Mouse (Mus musculus) CH12.LX (cell line): ENCODE results near the gene Ncf2.

Experiments used
- CTCF ChIP-seq, 2 experiments: IDR thresholded peaks in 1 of 2; conservative IDR thresholded peaks in 1 of 2; 2 replicates each; pipeline ENCODE4 v1.5.1; 2011 to 2012; ENCODE audit warnings: low read depth in 2 of 2, low read length in 2 of 2, improper control_type of control experiment in 1 of 2, inconsistent platforms in 1 of 2, mild to moderate bottlenecking in 1 of 2, moderate library complexity in 1 of 2
- ELF1 ChIP-seq: IDR thresholded peaks from 2 replicates; pipeline ENCODE4 v1.6.1; 2014; ENCODE audit warnings: low read depth, mild to moderate bottlenecking, inconsistent platforms, low read length, improper control_type of control experiment
- EP300 ChIP-seq: IDR thresholded peaks from 2 replicates; pipeline ENCODE4 v1.6.1; 2011; ENCODE audit warnings: low read length, improper control_type of control experiment
- JUND ChIP-seq: conservative IDR thresholded peaks from 2 replicates; pipeline ENCODE4 v1.6.1; 2011; ENCODE audit warnings: low read depth, low read length, improper control_type of control experiment
- MAFK ChIP-seq: IDR thresholded peaks from 2 replicates; pipeline ENCODE4 v1.6.1; 2011; ENCODE audit warnings: low read length, improper control_type of control experiment; ENCODE audit not compliant: insufficient replicate concordance
- MAZ ChIP-seq: IDR thresholded peaks from 2 replicates; pipeline ENCODE4 v1.6.1; 2012; ENCODE audit warnings: low read depth, mild to moderate bottlenecking, inconsistent platforms, low read length, improper control_type of control experiment, moderate library complexity
- MYC ChIP-seq: IDR thresholded peaks from 2 replicates; pipeline ENCODE4 v1.6.1; 2011; ENCODE audit warnings: low read depth, mild to moderate bottlenecking, improper control_type of control experiment, low read length
- NRF1 ChIP-seq: IDR thresholded peaks from 2 replicates; pipeline ENCODE4 v1.6.1; 2014; ENCODE audit warnings: low read depth, mild to moderate bottlenecking, inconsistent platforms, low read length, improper control_type of control experiment, moderate library complexity
- UBTF ChIP-seq: IDR thresholded peaks from 2 replicates; pipeline ENCODE4 v1.6.1; 2012; ENCODE audit warnings: low read depth, mild to moderate bottlenecking, inconsistent platforms, low read length, improper control_type of control experiment, moderate library complexity
- USF1 ChIP-seq: IDR thresholded peaks from 2 replicates; pipeline ENCODE4 v1.6.1; 2014; ENCODE audit warnings: low read depth, mild to moderate bottlenecking, inconsistent platforms, low read length, improper control_type of control experiment

- TF ChIP-seq CTCF (conservative IDR thresholded peaks at IDR 0.05 in 1 of 2, IDR thresholded peaks at IDR 0.05 in 1 of 2; ENCODE audit: low read depth in 2 of 2, low read length in 2 of 2): no peak
- TF ChIP-seq USF1: no peak
- no peak for TF ChIP-seq EP300
- TF ChIP-seq JUND: no peak
- no peak for TF ChIP-seq NRF1
- TF ChIP-seq ELF1: no peak
- no peak for TF ChIP-seq UBTF
- no peak for TF ChIP-seq MAFK
- TF ChIP-seq MYC: no peak
- TF ChIP-seq MAZ: no peak
These were observed 46.9 kb downstream of the Ncf2 start for GRCm38 (mm10) chr1:152846856-152847255.
